Mouse (Mus musculus) cerebellum, adult 2 months (tissue): Measurements from ENCODE around the gene Gm6034.

Experiments used
- CTCF ChIP-seq: fragments of 200-500 bp; IDR thresholded peaks from 2 replicates; pipeline ENCODE4 v1.5.1; 2011; ENCODE audit warnings: low read depth, mild to moderate bottlenecking, control low read depth, low read length, moderate library complexity, borderline replicate concordance; ENCODE audit not compliant: insufficient read depth
- POLR2A ChIP-seq: fragments of 200-500 bp; IDR thresholded peaks from 2 replicates; pipeline ENCODE4 v1.6.1; 2011; ENCODE audit warnings: low read length, control low read depth, borderline replicate concordance; ENCODE audit not compliant: insufficient read depth

DNA sequence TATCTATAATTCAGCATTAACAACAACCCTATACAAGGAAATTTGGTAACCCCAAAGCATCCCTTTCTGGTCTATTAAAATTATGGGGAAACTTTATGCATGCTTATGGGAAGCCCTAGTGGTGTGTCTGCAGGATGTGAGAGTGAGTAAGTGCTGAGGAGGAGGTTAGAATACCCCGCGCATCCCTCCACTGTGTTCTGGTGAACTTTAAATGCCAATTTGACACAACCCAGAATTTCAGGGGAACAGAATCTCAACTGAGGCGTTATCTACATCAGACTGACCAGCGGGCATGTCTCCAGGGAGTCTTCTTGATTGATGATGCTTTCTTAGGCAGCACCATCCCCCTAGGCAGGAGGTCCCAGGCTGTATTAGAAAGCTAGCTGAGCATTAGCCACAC, 16.9 kb upstream of the Gm6034 start:
- TF ChIP-seq CTCF (no peak), POLR2A (no peak)
